Mouse (Mus musculus): Measurements from ENCODE around the gene Vps33b.

Gene Vps33b

GRCm38 (mm10) chr7:80267764-80268163 is 1.7 kb upstream of the Vps33b start:
- no peak for DNase-seq (ENCODE audit: low spot score in 2 of 2)

- no peak for DNase-seq (ENCODE audit: low spot score in 2 of 2)
Observed at GRCm38 (mm10) chr7:80269751-80270255, 354 bp downstream of the Vps33b start.

- no peak for DNase-seq (ENCODE audit: low spot score in 2 of 2)
Observed at GRCm38 (mm10) chr7:80273456-80273855, 4.0 kb downstream of the Vps33b start.

- DNase-seq (ENCODE audit: low spot score in 2 of 2): no peak
Observed at GRCm38 (mm10) chr7:80276374-80276773, 6.9 kb downstream of the Vps33b start.

GRCm38 (mm10) chr7:80280032-80280431 is 10.6 kb downstream of the Vps33b start:
- DNase-seq (ENCODE audit: low spot score in 2 of 2): no peak

GRCm38 (mm10) chr7:80280998-80281397 is 11.5 kb downstream of the Vps33b start:
- DNase-seq (ENCODE audit: low spot score in 2 of 2): no peak

GRCm38 (mm10) chr7:80281646-80282045 is 12.2 kb downstream of the Vps33b start:
- no peak for DNase-seq (ENCODE audit: low spot score in 2 of 2)

- no peak for DNase-seq (ENCODE audit: low spot score in 2 of 2)
Observed at GRCm38 (mm10) chr7:80283226-80283918, 13.9 kb downstream of the Vps33b start.

- DNase-seq (ENCODE audit: low spot score in 2 of 2): no peak
Observed at GRCm38 (mm10) chr7:80284391-80284790, 14.9 kb downstream of the Vps33b start.

GRCm38 (mm10) chr7:80285725-80286124 is 16.3 kb downstream of the Vps33b start:
- no peak for DNase-seq (ENCODE audit: low spot score in 2 of 2)

- DNase-seq (ENCODE audit: low spot score in 2 of 2): no peak
Observed at GRCm38 (mm10) chr7:80287736-80288135, 18.3 kb downstream of the Vps33b start.

GRCm38 (mm10) chr7:80294062-80294763 is 24.8 kb downstream of the Vps33b start, which contains the start of gene Prc1:
Gene Prc1 (plus strand): TSS chr7:80294450.
- peak; percentile 97 to 98 for DNase-seq (ENCODE audit: low spot score in 2 of 2)

- DNase-seq (ENCODE audit: low spot score in 2 of 2): no peak
Observed at GRCm38 (mm10) chr7:80294764-80295648, 25.6 kb downstream of the Vps33b start.

GRCm38 (mm10) chr7:80296462-80296861 is 27.0 kb downstream of the Vps33b start:
- DNase-seq (ENCODE audit: low spot score in 2 of 2): no peak

- DNase-seq (ENCODE audit: low spot score in 2 of 2): no peak
Observed at GRCm38 (mm10) chr7:80297041-80297440, 27.6 kb downstream of the Vps33b start.

GRCm38 (mm10) chr7:80298754-80299153 is 29.3 kb downstream of the Vps33b start:
- DNase-seq (ENCODE audit: low spot score in 2 of 2): no peak

GRCm38 (mm10) chr7:80299568-80299967 is 30.1 kb downstream of the Vps33b start:
- DNase-seq (ENCODE audit: low spot score in 2 of 2): no peak

- DNase-seq (ENCODE audit: low spot score in 2 of 2): no peak
Observed at GRCm38 (mm10) chr7:80301522-80301921, 32.1 kb downstream of the Vps33b start.

- DNase-seq (ENCODE audit: low spot score in 2 of 2): no peak
Observed at GRCm38 (mm10) chr7:80307766-80308165, 38.3 kb downstream of the Vps33b start.

GRCm38 (mm10) chr7:80310771-80311170 is 41.3 kb downstream of the Vps33b start:
- DNase-seq (ENCODE audit: low spot score in 2 of 2): no peak

- no peak for DNase-seq (ENCODE audit: low spot score in 2 of 2)
Observed at GRCm38 (mm10) chr7:80315733-80316132, 46.3 kb downstream of the Vps33b start.
